Mouse (Mus musculus): Measurements from ENCODE around the gene Bloc1s5.

- TF ChIP-seq POLR2A (IDR thresholded peaks at IDR 0.05; ENCODE audit: insufficient read length, low read depth) (no peak), CEBPB (IDR thresholded peaks at IDR 0.05; ENCODE audit: insufficient read depth, poor library complexity, severe bottlenecking) (no peak), MYOD1 (IDR thresholded peaks at IDR 0.05; ENCODE audit: control insufficient read depth in 1 of 3, insufficient read length in 2 of 3, low read depth in 2 of 3) (no peak), SRF (IDR thresholded peaks at IDR 0.05; ENCODE audit: control insufficient read depth, insufficient read length, low read depth) (no peak)
Observed at GRCm38 (mm10) chr13:38547717-38548116, 87.2 kb downstream of the Bloc1s5 start.

Measured in myocyte (in vitro differentiated cells).